ENCODE assay signal across 12 mouse cellular contexts in the genomic region with DNA sequence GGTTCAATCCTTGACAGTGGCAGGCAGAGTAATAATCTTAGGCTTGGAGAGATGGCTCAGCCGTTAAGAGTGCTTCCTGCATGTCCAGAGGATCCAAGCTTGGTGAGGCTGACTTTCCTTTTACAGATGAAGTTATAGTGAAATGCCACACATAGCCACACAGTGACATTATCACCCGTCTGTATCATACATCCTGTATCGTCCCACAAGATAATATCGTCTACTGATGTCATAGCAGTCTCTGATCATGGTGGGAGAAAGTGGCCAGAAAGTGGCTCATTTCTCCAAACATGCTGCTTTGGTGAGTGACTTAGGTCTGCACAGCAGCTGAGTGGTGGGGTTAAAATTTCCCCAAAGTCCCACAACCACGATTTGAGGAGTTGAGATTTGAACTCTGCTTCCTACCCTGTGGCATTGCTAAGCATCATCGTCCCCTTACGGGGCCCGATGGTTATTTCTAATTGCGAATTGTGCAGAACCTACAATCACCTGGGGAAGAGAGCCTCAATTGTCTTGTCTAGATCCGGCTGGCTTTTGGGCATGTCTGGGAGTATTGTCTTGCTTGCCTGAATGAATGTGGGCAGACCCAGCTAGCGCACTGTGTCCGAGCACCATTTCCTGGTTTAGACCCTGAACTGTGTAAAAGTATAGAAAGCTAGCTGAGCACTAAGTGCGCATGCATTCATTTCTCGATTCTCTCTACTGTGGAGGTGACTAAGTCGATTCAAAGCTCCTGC. TPM values are rescaled to one million over a fixed set of nuclear protein-coding genes. Genes with fewer than 3 reads are reported as not detected.
DNase-seq lines count a peak whose midpoint lies in the region; ATAC-seq and TF ChIP-seq lines count a peak whose summit lies in the region.
"Had no signal": no experiment of that assay in that cellular context is flagged by ENCODE, and none has a peak within 500 bp of the region (broad histone marks: within the 10 kb centered on the region; RNA-seq: fewer than 3 reads in every experiment).

No protein-coding gene starts in this region.

- TF ChIP-seq RAD21 in MEL (IDR thresholded peaks at IDR 0.05; ENCODE audit: low read depth, low read length): no peak

- 0 out of 2 replicates have a peak overlapping the region, but pooled peaks have one; percentile 23 for H3K27ac ChIP-seq in limb, embryonic 15.5 days
- no peak overlapping the region for H3K27ac ChIP-seq in limb, embryonic 10.5 days
- H3K27ac ChIP-seq in MEL (ENCODE audit: control insufficient read depth, low read depth, low read length): peak overlapping the region; percentile 78
- H3K27ac ChIP-seq: neural tube, embryonic 15.5 days had no signal

- no peak overlapping the region for H3K9ac ChIP-seq in limb, embryonic 15.5 days
- peak overlapping the region; percentile 49 for H3K9ac ChIP-seq in MEL (ENCODE audit: control insufficient read depth, low read depth, low read length, poor library complexity, severe bottlenecking)
- H3K9ac ChIP-seq: neural tube, embryonic 15.5 days had no signal

- 82% methylated on average over 15 of the region's 15 CpGs for WGBS in limb, embryonic 15.5 days
- WGBS in limb, embryonic 10.5 days: 91% methylated on average over 15 of the region's 15 CpGs

- DNase-seq in limb, embryonic 10.5 days (ENCODE audit: low spot score): no peak
- no peak for DNase-seq in MEL (ENCODE audit: low read depth, low spot score)
- no peak for DNase-seq in cerebellum, adult 8-10 months
- DNase-seq: spleen, adult 18-20 months; thymus, postnatal 4 days had no signal

- no peaks in the 10 kb centered on the region for H3K27me3 ChIP-seq in limb, embryonic 15.5 days
- no peaks in the 10 kb centered on the region; the same call in 1 of the 2 replicates for H3K27me3 ChIP-seq in limb, embryonic 10.5 days (ENCODE audit: low read depth, poor library complexity, severe bottlenecking)
- no peaks in the 10 kb centered on the region for H3K27me3 ChIP-seq in MEL (ENCODE audit: control insufficient read depth in 1 of 2, insufficient read depth in 2 of 2, low read length in 2 of 2)
- H3K27me3 ChIP-seq: neural tube, embryonic 15.5 days had no signal

- no peak overlapping the region for H3K4me3 ChIP-seq in limb, embryonic 15.5 days
- no peak overlapping the region for H3K4me3 ChIP-seq in limb, embryonic 10.5 days
- H3K4me3 ChIP-seq in MEL (ENCODE audit: control insufficient read depth in 1 of 2, insufficient read depth in 1 of 2, low read depth in 2 of 2, low read length in 2 of 2): peak overlapping the region in 1 of 2 experiments; percentile 26; a peak in 1 of 4 replicates
- H3K4me3 ChIP-seq: neural tube, embryonic 15.5 days had no signal

- H3K4me2 ChIP-seq in limb, embryonic 15.5 days: no peak overlapping the region
- H3K4me2 ChIP-seq: neural tube, embryonic 15.5 days had no signal

- ATAC-seq in limb, embryonic 15.5 days (ENCODE audit: insufficient number of reproducible peaks, low FRiP score, low TSS enrichment, low read depth): no peak
- peak; percentile 21 for ATAC-seq in common myeloid progenitor, adult 5-6 weeks (replicated peaks; ENCODE audit: low read depth, poor library complexity, severe bottlenecking)
- 0 out of 2 replicates have a peak, but pooled peaks have one; percentile 11 for ATAC-seq in monocyte, adult 5-6 weeks (replicated peaks; ENCODE audit: insufficient number of reproducible peaks, low FRiP score, low TSS enrichment, poor library complexity, severe bottlenecking)
- no peak for ATAC-seq in frontal cortex, adult (ENCODE audit: low TSS enrichment)
- ATAC-seq: forebrain, embryonic 16.5 days; hindbrain, embryonic 16.5 days had no signal

- no peak for TF ChIP-seq CTCF in MEL (IDR thresholded peaks at IDR 0.05 in 2 of 3, conservative IDR thresholded peaks at IDR 0.05 in 1 of 3; ENCODE audit: control insufficient read depth in 1 of 3, insufficient read depth in 1 of 3, low read depth in 2 of 3, low read length in 3 of 3, poor library complexity in 1 of 3, severe bottlenecking in 1 of 3)

- no peak for TF ChIP-seq POLR2A in MEL (IDR thresholded peaks at IDR 0.05; ENCODE audit: control insufficient read depth in 1 of 2, insufficient read depth in 1 of 2, low read depth in 1 of 2, low read length in 2 of 2, poor library complexity in 1 of 2)

- no peaks in the 10 kb centered on the region for H3K36me3 ChIP-seq in limb, embryonic 15.5 days
- no peaks in the 10 kb centered on the region for H3K36me3 ChIP-seq in limb, embryonic 10.5 days
- H3K36me3 ChIP-seq in MEL (ENCODE audit: control insufficient read depth in 1 of 2, insufficient read depth in 2 of 2, low read length in 2 of 2): peaks cover 0 to 38% of the 10 kb centered on the region in 2 experiments; a peak in 2 of 4 replicates
- H3K36me3 ChIP-seq: neural tube, embryonic 15.5 days had no signal

- H3K9me3 ChIP-seq in limb, embryonic 15.5 days: no peaks in the 10 kb centered on the region
- no peaks in the 10 kb centered on the region for H3K9me3 ChIP-seq in limb, embryonic 10.5 days (replicated peaks)
- H3K9me3 ChIP-seq in MEL (replicated peaks; ENCODE audit: insufficient read depth, low read length): no peaks in the 10 kb centered on the region
- H3K9me3 ChIP-seq: neural tube, embryonic 15.5 days had no signal

- peaks cover 6% of the 10 kb centered on the region; the same call in 1 of the 2 replicates for H3K79me2 ChIP-seq in MEL (ENCODE audit: control insufficient read depth, insufficient read depth, low read length, poor library complexity)

- peaks cover 23% of the 10 kb centered on the region for H3K4me1 ChIP-seq in limb, embryonic 15.5 days
- peaks cover 18% of the 10 kb centered on the region for H3K4me1 ChIP-seq in limb, embryonic 10.5 days
- H3K4me1 ChIP-seq in MEL (ENCODE audit: control insufficient read depth in 1 of 2, insufficient read depth in 2 of 2, low read length in 2 of 2): peaks cover 14 to 52% of the 10 kb centered on the region in 2 experiments

- TF ChIP-seq EP300 in MEL (IDR thresholded peaks at IDR 0.05; ENCODE audit: low read depth in 1 of 2, low read length in 2 of 2): no peak

TF ChIP-seq in MEL, 35 proteins besides CTCF, POLR2A, EP300 and RAD21:
- TF ChIP-seq CHD1 (IDR thresholded peaks at IDR 0.05; ENCODE audit: low read depth, low read length): no peak
- no peak for TF ChIP-seq ZC3H11A (IDR thresholded peaks at IDR 0.05; ENCODE audit: low read depth, low read length)
- no peak for TF ChIP-seq USF1 (IDR thresholded peaks at IDR 0.05; ENCODE audit: low read depth, low read length)
- TF ChIP-seq MXI1 (IDR thresholded peaks at IDR 0.05; ENCODE audit: low read depth, low read length): no peak
- TF ChIP-seq POLR2AphosphoS5 (IDR thresholded peaks at IDR 0.05; ENCODE audit: borderline replicate concordance, low read depth, low read length): no peak

RNA-seq across cellular contexts. Expression of gene Mgat5, which starts 37.5 kb away (rescaled TPM):
- 5.3 and 6.7 TPM in 2 replicates for polyA plus RNA-seq in limb, embryonic 15.5 days (2015; fragmentation: Nextera tagmentation; extraction: Ambion mirVana)
- polyA plus RNA-seq in limb, embryonic 10.5 days (2016; fragmentation: Nextera tagmentation; extraction: Ambion mirVana): 4.3 and 5.1 TPM in 2 replicates
- 9.5 and 12.4 TPM in 2 replicates for total RNA-seq in MEL (2012; rRNA removed)
- polyA plus RNA-seq in MEL (2012; ENCODE audit: insufficient read depth in 1 of 2, insufficient read length in 2 of 2, low read depth in 1 of 2, low replicate concordance in 2 of 2, missing spikeins in 1 of 2): 1 to 10 TPM in 1 of 2 experiments, not detected in 1; 6.9 TPM
- 59.3 and 66.2 TPM in 2 replicates for total RNA-seq in common myeloid progenitor, adult 5-6 weeks (2017)
- 19.4 to 35.1 TPM (median 21.1 TPM) in 3 replicates for total RNA-seq in monocyte, adult 5-6 weeks (2017)

Comparison
In these comparisons a context has a peak if more than half of its experiments do, and no peak if none do; other contexts are left out.
1. ATAC-seq: peak in common myeloid progenitor, adult 5-6 weeks (single experiment) and monocyte, adult 5-6 weeks (single experiment); none in limb, embryonic 15.5 days (single experiment) and frontal cortex, adult (single experiment).